Mouse (Mus musculus) induced T-regulatory cell, adult 2 months (primary cell): ENCODE results near the gene Vmn1r199.
"Not testable (repeated sequence)": the region's sequence is repeated elsewhere in the genome, so short reads cannot be mapped to it uniquely, and the experiment has no call there.

Source experiments
- DNase-seq: peaks from one replicate; pipeline ENCODE4 v3.0.0-alpha.2; 2012; ENCODE audit warnings: low read depth

Vmn1r199 gene

GRCm38 (mm10) chr13:22379518-22379917 is at the start of gene Vmn1r199:
Gene Vmn1r199 (plus strand): TSS chr13:22379818.
- DNase-seq: no peak

GRCm38 (mm10) chr13:22333269-22333668 is 46.3 kb upstream of the Vmn1r199 start:
- no peak for DNase-seq

- no peak for DNase-seq
Measured at GRCm38 (mm10) chr13:22335565-22335964, 44.1 kb upstream of the Vmn1r199 start.

GRCm38 (mm10) chr13:22350064-22350463 is 29.6 kb upstream of the Vmn1r199 start, which contains the start of gene Vmn1r198:
Gene Vmn1r198 (plus strand): TSS chr13:22350364.
- DNase-seq: no peak

GRCm38 (mm10) chr13:22350813-22351212 is 28.8 kb upstream of the Vmn1r199 start:
- DNase-seq: no peak

GRCm38 (mm10) chr13:22381128-22381527 is 1.5 kb downstream of the Vmn1r199 start:
- DNase-seq: not testable (repeated sequence)

GRCm38 (mm10) chr13:22383401-22383800 is 3.8 kb downstream of the Vmn1r199 start:
- DNase-seq: no peak

- no peak for DNase-seq
Measured at GRCm38 (mm10) chr13:22387050-22387449, 7.4 kb downstream of the Vmn1r199 start.

- no peak for DNase-seq
Measured at GRCm38 (mm10) chr13:22390073-22390472, 10.5 kb downstream of the Vmn1r199 start, which contains the start of gene Vmn1r200. Gene Vmn1r200 (plus strand): TSS chr13:22390373.

- DNase-seq: no peak
Measured at GRCm38 (mm10) chr13:22402978-22403377, 23.4 kb downstream of the Vmn1r199 start.
